Mouse (Mus musculus): Measurements from ENCODE around the gene Pbrm1. TPM values are rescaled to one million over a fixed set of nuclear protein-coding genes. Genes with fewer than 3 reads are reported as not detected.

Gene Pbrm1
- polyA plus RNA-seq, 2 experiments: 29.5 to 88.5 TPM

DNA sequence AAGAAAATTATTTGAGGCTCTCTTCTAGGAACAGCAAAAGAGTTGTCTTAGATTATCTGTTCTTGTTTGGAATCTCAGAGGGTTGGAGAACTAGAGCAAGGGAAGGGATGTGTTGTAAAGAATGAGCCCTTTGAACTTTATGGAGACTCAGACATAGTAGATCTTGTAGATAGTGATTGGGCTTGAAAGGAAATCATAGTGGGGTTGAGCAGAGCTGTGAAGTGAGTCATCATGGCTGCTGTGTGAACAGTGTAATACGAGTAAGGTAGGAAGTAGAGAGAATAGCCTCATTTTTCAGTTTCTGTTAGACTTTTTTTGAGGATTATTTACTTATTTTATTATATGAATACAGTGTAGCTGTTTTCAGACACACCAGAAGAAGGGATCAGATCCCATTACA is 71.0 kb downstream of the Pbrm1 start:
- H3K4me1 ChIP-seq (ENCODE audit: control insufficient read depth, insufficient read depth, low read length): no peaks in the 10 kb centered on the region
- no peak overlapping the region for H3K9ac ChIP-seq (ENCODE audit: low read depth, low read length, severe bottlenecking)
- peaks cover 86% of the 10 kb centered on the region for H3K36me3 ChIP-seq (ENCODE audit: control insufficient read depth, insufficient read depth, low read length)
- no peaks in the 10 kb centered on the region for H3K27me3 ChIP-seq (ENCODE audit: control insufficient read depth, insufficient read depth, low read length)
- no peak for TF ChIP-seq POLR2A (IDR thresholded peaks at IDR 0.05; ENCODE audit: borderline replicate concordance, extremely low read depth, insufficient read depth, insufficient read length)
- ATAC-seq (ENCODE audit: low FRiP score, low read depth): no peak
- WGBS: 88% methylated on average over 1 of the region's 1 CpGs
- H3K4me2 ChIP-seq (replicated peaks; ENCODE audit: low read depth, low read length, severe bottlenecking): no peak overlapping the region
- no peak overlapping the region for H3K4me3 ChIP-seq (replicated peaks; ENCODE audit: low read length)
- DNase-seq (ENCODE audit: low spot score): no peak
- H3K27ac ChIP-seq (replicated peaks; ENCODE audit: low read depth, low read length): no peak overlapping the region
- H3K9me3 ChIP-seq (ENCODE audit: control insufficient read depth, low read length): no peaks in the 10 kb centered on the region

DNA sequence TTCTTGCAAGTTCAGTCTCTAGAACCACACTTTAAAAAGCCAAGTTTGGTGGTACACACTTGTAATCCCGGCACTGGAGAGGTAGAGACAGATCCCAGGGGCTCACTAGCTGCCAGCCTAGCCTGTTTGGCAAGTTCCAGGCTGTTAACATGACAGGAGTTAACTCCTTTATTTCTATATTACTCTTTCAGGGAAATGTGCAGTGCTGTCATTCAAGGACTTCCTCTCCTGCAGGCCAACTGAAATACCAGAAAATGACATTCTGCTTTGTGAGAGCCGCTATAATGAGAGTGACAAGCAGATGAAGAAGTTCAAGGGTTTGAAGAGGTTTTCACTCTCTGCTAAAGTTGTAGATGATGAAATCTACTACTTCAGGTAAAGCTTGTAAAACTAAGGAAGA is 86.2 kb downstream of the Pbrm1 start:
- Histone ChIP-seq H3K36me3 (ENCODE audit: control insufficient read depth, insufficient read depth, low read length) (peaks cover 69% of the 10 kb centered on the region), H3K9me3 (ENCODE audit: control insufficient read depth, low read length) (no peaks in the 10 kb centered on the region), H3K27me3 (ENCODE audit: control insufficient read depth, insufficient read depth, low read length) (no peaks in the 10 kb centered on the region), H3K4me1 (ENCODE audit: control insufficient read depth, insufficient read depth, low read length) (no peaks in the 10 kb centered on the region), H3K4me3 (replicated peaks; ENCODE audit: low read length) (no peak overlapping the region), H3K27ac (replicated peaks; ENCODE audit: low read depth, low read length) (no peak overlapping the region), H3K4me2 (replicated peaks; ENCODE audit: low read depth, low read length, severe bottlenecking) (no peak overlapping the region), H3K9ac (ENCODE audit: low read depth, low read length, severe bottlenecking) (no peak overlapping the region)
- no peak for TF ChIP-seq POLR2A (IDR thresholded peaks at IDR 0.05; ENCODE audit: borderline replicate concordance, extremely low read depth, insufficient read depth, insufficient read length)
- DNase-seq (ENCODE audit: low spot score) (no peak), ATAC-seq (ENCODE audit: low FRiP score, low read depth) (no peak)
- 81% methylated on average over 2 of the region's 2 CpGs for WGBS

DNA sequence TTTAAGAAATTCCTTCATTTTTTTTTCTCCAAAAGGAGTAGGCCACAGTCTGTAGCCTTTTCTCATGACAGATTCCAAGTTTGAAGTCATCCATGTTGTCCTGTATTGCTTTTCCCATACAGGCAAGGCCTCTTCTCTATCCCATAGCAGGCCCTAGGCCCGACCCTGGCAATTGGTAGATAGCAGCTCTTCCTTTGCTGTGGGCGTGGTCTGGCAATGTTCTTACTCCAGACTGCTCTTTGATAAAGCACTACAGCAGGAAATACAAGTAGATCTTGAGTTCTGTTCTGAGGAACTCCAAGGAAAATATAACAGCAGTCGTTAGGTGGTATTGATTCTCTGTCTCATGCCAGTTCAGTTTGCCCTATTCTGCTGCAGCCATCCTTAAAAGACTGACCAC is 91.7 kb downstream of the Pbrm1 start:
- Histone ChIP-seq H3K27me3 (ENCODE audit: control insufficient read depth, insufficient read depth, low read length) (no peaks in the 10 kb centered on the region), H3K4me2 (replicated peaks; ENCODE audit: low read depth, low read length, severe bottlenecking) (no peak overlapping the region), H3K9me3 (ENCODE audit: control insufficient read depth, low read length) (no peaks in the 10 kb centered on the region), H3K9ac (ENCODE audit: low read depth, low read length, severe bottlenecking) (no peak overlapping the region), H3K4me3 (replicated peaks; ENCODE audit: low read length) (no peak overlapping the region), H3K36me3 (ENCODE audit: control insufficient read depth, insufficient read depth, low read length) (peaks cover 90% of the 10 kb centered on the region), H3K27ac (replicated peaks; ENCODE audit: low read depth, low read length) (no peak overlapping the region), H3K4me1 (ENCODE audit: control insufficient read depth, insufficient read depth, low read length) (no peaks in the 10 kb centered on the region)
- TF ChIP-seq POLR2A (IDR thresholded peaks at IDR 0.05; ENCODE audit: borderline replicate concordance, extremely low read depth, insufficient read depth, insufficient read length): no peak
- no peak for DNase-seq (ENCODE audit: low spot score)
- 87% methylated on average over 3 of the region's 3 CpGs for WGBS
- ATAC-seq (ENCODE audit: low FRiP score, low read depth): no peak

DNA sequence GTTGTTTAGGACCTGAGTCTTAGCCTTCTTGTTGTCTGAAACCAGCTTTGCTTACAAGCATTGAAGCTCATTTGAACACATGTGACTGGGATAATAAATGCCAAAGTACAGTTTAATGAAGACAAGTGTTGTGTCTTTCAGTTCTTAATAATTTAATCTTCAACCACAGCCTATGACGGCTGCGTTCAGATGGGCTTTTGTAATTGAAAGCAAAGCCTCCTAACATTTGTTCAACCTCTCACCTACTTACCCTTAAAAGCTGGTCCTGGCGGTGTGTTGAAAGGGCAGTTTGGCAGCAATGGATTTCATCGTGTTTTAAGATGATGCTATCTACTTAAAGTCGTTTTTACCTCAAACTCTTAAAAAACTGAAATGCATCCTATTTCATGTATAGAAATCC is 93.2 kb downstream of the Pbrm1 start:
- Histone ChIP-seq H3K4me2 (replicated peaks; ENCODE audit: low read depth, low read length, severe bottlenecking) (no peak overlapping the region), H3K4me1 (ENCODE audit: control insufficient read depth, insufficient read depth, low read length) (no peaks in the 10 kb centered on the region), H3K36me3 (ENCODE audit: control insufficient read depth, insufficient read depth, low read length) (peaks cover 90% of the 10 kb centered on the region), H3K9ac (ENCODE audit: low read depth, low read length, severe bottlenecking) (no peak overlapping the region), H3K27ac (replicated peaks; ENCODE audit: low read depth, low read length) (no peak overlapping the region), H3K4me3 (replicated peaks; ENCODE audit: low read length) (no peak overlapping the region), H3K9me3 (ENCODE audit: control insufficient read depth, low read length) (no peaks in the 10 kb centered on the region), H3K27me3 (ENCODE audit: control insufficient read depth, insufficient read depth, low read length) (no peaks in the 10 kb centered on the region)
- WGBS: 85% methylated on average over 5 of the region's 5 CpGs
- TF ChIP-seq POLR2A (IDR thresholded peaks at IDR 0.05; ENCODE audit: borderline replicate concordance, extremely low read depth, insufficient read depth, insufficient read length): no peak
- ATAC-seq (ENCODE audit: low FRiP score, low read depth): no peak
- DNase-seq (ENCODE audit: low spot score): no peak

DNA sequence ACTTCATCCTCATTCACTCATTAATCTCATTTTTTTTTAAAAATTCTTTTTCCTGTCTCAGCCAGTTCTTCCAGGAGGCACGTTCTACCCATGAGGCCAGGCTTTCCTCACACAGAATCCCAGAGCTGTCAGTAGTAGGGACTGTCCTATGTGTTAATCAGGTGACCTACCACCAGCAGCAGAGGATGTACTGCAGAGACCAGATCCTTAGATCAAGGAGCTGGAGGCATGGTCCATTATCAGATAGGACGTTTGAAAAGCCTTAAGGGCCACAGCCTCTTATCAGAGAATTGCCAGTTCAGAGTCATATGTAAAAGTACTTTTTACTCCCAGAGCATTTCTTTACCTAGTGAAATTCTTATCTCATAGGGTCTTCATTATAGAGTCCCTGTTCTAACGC is 95.1 kb downstream of the Pbrm1 start:
- no peak for TF ChIP-seq POLR2A (IDR thresholded peaks at IDR 0.05; ENCODE audit: borderline replicate concordance, extremely low read depth, insufficient read depth, insufficient read length)
- H3K9ac ChIP-seq (ENCODE audit: low read depth, low read length, severe bottlenecking): no peak overlapping the region
- no peak for ATAC-seq (ENCODE audit: low FRiP score, low read depth)
- H3K27ac ChIP-seq (replicated peaks; ENCODE audit: low read depth, low read length): no peak overlapping the region
- H3K36me3 ChIP-seq (ENCODE audit: control insufficient read depth, insufficient read depth, low read length): peaks cover 88% of the 10 kb centered on the region
- H3K4me3 ChIP-seq (replicated peaks; ENCODE audit: low read length): no peak overlapping the region
- DNase-seq (ENCODE audit: low spot score): no peak
- no peaks in the 10 kb centered on the region for H3K27me3 ChIP-seq (ENCODE audit: control insufficient read depth, insufficient read depth, low read length)
- WGBS: 80% methylated on average over 3 of the region's 3 CpGs
- H3K4me1 ChIP-seq (ENCODE audit: control insufficient read depth, insufficient read depth, low read length): no peaks in the 10 kb centered on the region
- H3K4me2 ChIP-seq (replicated peaks; ENCODE audit: low read depth, low read length, severe bottlenecking): no peak overlapping the region
- no peaks in the 10 kb centered on the region for H3K9me3 ChIP-seq (ENCODE audit: control insufficient read depth, low read length)

DNA sequence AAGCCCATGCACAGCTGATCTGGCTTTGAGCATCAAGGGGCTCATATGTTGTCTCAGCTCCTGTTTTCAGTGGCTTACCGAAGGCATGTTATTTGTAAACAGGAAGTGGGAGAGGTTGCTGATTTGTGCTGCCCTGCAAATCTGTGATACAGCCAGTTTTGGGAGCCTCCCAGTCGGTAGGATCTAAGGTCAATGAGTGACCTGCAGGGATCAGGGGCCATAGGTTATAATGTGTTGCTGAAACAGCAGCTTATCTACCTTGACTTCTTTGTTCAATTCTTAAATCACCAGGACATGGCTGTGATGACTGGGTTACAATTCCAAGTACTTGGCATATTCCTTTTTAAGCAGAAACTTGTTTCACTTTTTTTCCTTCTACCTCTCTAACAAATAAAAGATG is 96.6 kb downstream of the Pbrm1 start:
- no peak for DNase-seq (ENCODE audit: low spot score)
- no peak overlapping the region for H3K4me2 ChIP-seq (replicated peaks; ENCODE audit: low read depth, low read length, severe bottlenecking)
- no peaks in the 10 kb centered on the region for H3K4me1 ChIP-seq (ENCODE audit: control insufficient read depth, insufficient read depth, low read length)
- H3K9me3 ChIP-seq (ENCODE audit: control insufficient read depth, low read length): no peaks in the 10 kb centered on the region
- no peak overlapping the region for H3K4me3 ChIP-seq (replicated peaks; ENCODE audit: low read length)
- H3K27ac ChIP-seq (replicated peaks; ENCODE audit: low read depth, low read length): no peak overlapping the region
- ATAC-seq (ENCODE audit: low FRiP score, low read depth): no peak
- 62% methylated on average over 2 of the region's 2 CpGs for WGBS
- no peak overlapping the region for H3K9ac ChIP-seq (ENCODE audit: low read depth, low read length, severe bottlenecking)
- H3K27me3 ChIP-seq (ENCODE audit: control insufficient read depth, insufficient read depth, low read length): no peaks in the 10 kb centered on the region
- peaks cover 82% of the 10 kb centered on the region for H3K36me3 ChIP-seq (ENCODE audit: control insufficient read depth, insufficient read depth, low read length)
- TF ChIP-seq POLR2A (IDR thresholded peaks at IDR 0.05; ENCODE audit: borderline replicate concordance, extremely low read depth, insufficient read depth, insufficient read length): no peak
